Mouse (Mus musculus): ENCODE data around the gene Ppp1cb.

DNA sequence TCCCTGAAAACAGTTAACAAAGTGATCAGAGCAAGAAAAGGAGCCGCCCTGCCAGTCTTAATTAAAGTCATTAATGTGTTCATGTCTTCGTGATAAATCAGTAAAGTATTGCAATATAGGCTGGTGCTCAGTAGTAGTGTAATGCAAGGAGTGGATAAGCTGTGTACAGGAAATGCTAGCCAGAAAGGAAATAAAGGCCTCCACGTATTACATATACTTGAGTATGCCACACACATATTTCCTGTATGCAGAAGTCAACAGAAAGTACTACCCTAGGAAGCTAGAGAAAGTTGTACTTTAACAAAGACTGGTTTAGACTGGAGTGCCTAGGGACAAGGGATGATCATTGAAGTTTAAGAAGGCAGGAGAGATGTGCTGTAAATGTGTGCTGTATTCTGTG lies 26.8 kb downstream of the Ppp1cb start:
- TF ChIP-seq CTCF (IDR thresholded peaks at IDR 0.05; ENCODE audit: insufficient read depth, low read depth, low read length) (no peak), POLR2A (IDR thresholded peaks at IDR 0.05; ENCODE audit: insufficient read depth, low read depth, low read length) (no peak)

Data from olfactory bulb, adult 2 months (tissue).